In genomic region chr19:47151332-47152061, GRCm38 (mm10) we compare ENCODE assay signal across 8 mouse cellular contexts. TPM values are rescaled to one million over a fixed set of nuclear protein-coding genes. Genes with fewer than 3 reads are reported as not detected.
DNase-seq lines count a peak whose midpoint lies in the region; ATAC-seq and TF ChIP-seq lines count a peak whose summit lies in the region.

No protein-coding gene starts in this region.

- TF ChIP-seq CTCF in intestine, postnatal 0 days (IDR thresholded peaks at IDR 0.05; ENCODE audit: low read depth): no peak

- no peaks in the 10 kb centered on the region for H3K9me3 ChIP-seq in intestine, postnatal 0 days (ENCODE audit: control insufficient read depth)

- peak; percentile 84 for ATAC-seq in frontal cortex, adult (ENCODE audit: low TSS enrichment)
- ATAC-seq in intestine, postnatal 0 days: no peak

- no peak overlapping the region for H3K9ac ChIP-seq in intestine, postnatal 0 days (ENCODE audit: low read depth, low read length)

- no peak overlapping the region for H3K27ac ChIP-seq in intestine, postnatal 0 days (ENCODE audit: low read depth, low read length)

- H3K4me1 ChIP-seq in intestine, postnatal 0 days (replicated peaks; ENCODE audit: control insufficient read depth, insufficient read depth, low read length): no peaks in the 10 kb centered on the region

- 21% methylated on average over 32 of the region's 32 CpGs for WGBS in intestine, postnatal 0 days

- peak overlapping the region; percentile 55 for H3K4me2 ChIP-seq in intestine, postnatal 0 days (replicated peaks; ENCODE audit: low read depth)

- peak overlapping the region; percentile 12; the same call in 1 of the 2 replicates for H3K4me3 ChIP-seq in intestine, postnatal 0 days (ENCODE audit: low read depth, low read length)

- no peak for DNase-seq in frontal cortex, postnatal 14 days (ENCODE audit: low spot score in 2 of 2)
- peak; percentile 48 for DNase-seq in right cerebral cortex, postnatal 14 days
- DNase-seq in right cerebral cortex, adult 18-20 months: no peak
- peak; percentile 39 for DNase-seq in retina, embryonic 14.5 days (ENCODE audit: low spot score)
- DNase-seq in layer of hippocampus, adult 8-10 months (ENCODE audit: low spot score in 2 of 2): no peak
- no peak for DNase-seq in thymus, postnatal 10 days (ENCODE audit: low spot score in 2 of 2)

- H3K27me3 ChIP-seq in intestine, postnatal 0 days (replicated peaks; ENCODE audit: control insufficient read depth, insufficient read depth, low read length): 0 out of 2 replicates have a peak, but pooled peaks cover 8% of the 10 kb centered on the region

- H3K36me3 ChIP-seq in intestine, postnatal 0 days (ENCODE audit: control insufficient read depth, insufficient read depth): no peaks in the 10 kb centered on the region; the same call in 1 of the 2 replicates

RNA-seq across cellular contexts. Expression of gene Calhm3, which starts 6.1 kb away (rescaled TPM):
- 0.43 and 0.95 TPM in 2 replicates for polyA plus RNA-seq in intestine, postnatal 0 days (2015; fragmentation: Nextera tagmentation; extraction: Ambion mirVana)
- total RNA-seq in layer of hippocampus, adult 8-10 months (2022): not detected

RNA-seq across cellular contexts. Expression of gene Calhm1, which starts 7.4 kb away (rescaled TPM):
- polyA plus RNA-seq in intestine, postnatal 0 days (2015; fragmentation: Nextera tagmentation; extraction: Ambion mirVana): not detected in 2 replicates
- not detected for total RNA-seq in layer of hippocampus, adult 8-10 months (2022)

RNA-seq across cellular contexts. Expression of gene Calhm2, which starts 13.4 kb away (rescaled TPM):
- 2.6 and 3.0 TPM in 2 replicates for polyA plus RNA-seq in intestine, postnatal 0 days (2015; fragmentation: Nextera tagmentation; extraction: Ambion mirVana)
- total RNA-seq in layer of hippocampus, adult 8-10 months (2022): 1 to 10 TPM; 4.5 to 7.5 (median 6.3) TPM

RNA-seq across cellular contexts. Expression of gene Neurl1a, which starts 27.1 kb away (rescaled TPM):
- 2.4 and 2.6 TPM in 2 replicates for polyA plus RNA-seq in intestine, postnatal 0 days (2015; fragmentation: Nextera tagmentation; extraction: Ambion mirVana)
- total RNA-seq in layer of hippocampus, adult 8-10 months (2022): 100 to 1,000 TPM; 144 to 170 (median 155) TPM

Comparison
In these comparisons a context has a peak if more than half of its experiments do, and no peak if none do; other contexts are left out.
1. DNase-seq: peak in right cerebral cortex, postnatal 14 days (single experiment) and retina, embryonic 14.5 days (single experiment); none in frontal cortex, postnatal 14 days (0 of 2), right cerebral cortex, adult 18-20 months (single experiment), layer of hippocampus, adult 8-10 months (0 of 2) and thymus, postnatal 10 days (0 of 2).